10 mouse cellular contexts compared by ENCODE assay signal in the genomic region with DNA sequence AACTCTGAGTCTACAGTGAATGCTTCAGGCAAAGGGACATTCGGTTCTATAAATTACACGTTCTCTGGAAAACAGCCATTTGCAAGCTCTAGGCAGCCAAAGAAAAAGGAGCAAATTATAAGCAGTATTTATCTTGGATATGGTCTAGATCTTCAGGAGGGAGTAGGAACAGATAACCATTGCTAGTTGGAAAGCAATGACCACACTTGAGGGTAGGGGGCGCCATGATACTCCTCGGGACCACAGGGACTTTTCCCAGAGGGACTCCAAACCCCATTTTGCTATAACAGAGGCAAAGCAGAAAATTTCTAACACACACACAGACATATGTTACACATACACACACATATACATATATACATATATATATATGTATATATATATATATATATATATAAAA. TPM values are rescaled to one million over a fixed set of nuclear protein-coding genes. Genes with fewer than 3 reads are reported as not detected.
A peak's percentile ranks its signal among the peaks of the same experiment; 100 is the strongest.
DNase-seq lines count a peak whose midpoint lies in the region; ATAC-seq and TF ChIP-seq lines count a peak whose summit lies in the region.
"Had no signal": no experiment of that assay in that cellular context is flagged by ENCODE, and none has a peak within 500 bp of the region (broad histone marks: within the 10 kb centered on the region; RNA-seq: fewer than 3 reads in every experiment).

No protein-coding gene starts in this region.

- H3K27me3 ChIP-seq in hindbrain, embryonic 14.5 days (ENCODE audit: control insufficient read depth, insufficient read depth, low read length), result peaks cover 16% of the 10 kb centered on the region; the same call in 1 of the 2 replicates
- peaks cover 35% of the 10 kb centered on the region for H3K27me3 ChIP-seq in hindbrain, embryonic 13.5 days
- H3K27me3 ChIP-seq in intestine, postnatal 0 days (replicated peaks; ENCODE audit: control insufficient read depth, insufficient read depth, low read length), result no peaks in the 10 kb centered on the region

- no peaks in the 10 kb centered on the region for H3K9me3 ChIP-seq in hindbrain, embryonic 14.5 days (ENCODE audit: control insufficient read depth, low read length)
- no peaks in the 10 kb centered on the region for H3K9me3 ChIP-seq in hindbrain, embryonic 13.5 days
- H3K9me3 ChIP-seq in intestine, postnatal 0 days (ENCODE audit: control insufficient read depth), result no peaks in the 10 kb centered on the region
- H3K9me3 ChIP-seq: embryonic facial prominence, embryonic 12.5 days had no signal

- peaks cover 30% of the 10 kb centered on the region for H3K4me1 ChIP-seq in hindbrain, embryonic 14.5 days (replicated peaks; ENCODE audit: control insufficient read depth, insufficient read depth, low read length)
- H3K4me1 ChIP-seq in hindbrain, embryonic 13.5 days (replicated peaks), result peaks cover 60% of the 10 kb centered on the region
- H3K4me1 ChIP-seq in intestine, postnatal 0 days (replicated peaks; ENCODE audit: control insufficient read depth, insufficient read depth, low read length), result peaks cover 6% of the 10 kb centered on the region; the same call in 1 of the 2 replicates

- H3K4me3 ChIP-seq in hindbrain, embryonic 14.5 days (replicated peaks; ENCODE audit: low read length), result no peak overlapping the region
- H3K4me3 ChIP-seq in hindbrain, embryonic 13.5 days, result no peak overlapping the region
- H3K4me3 ChIP-seq in intestine, postnatal 0 days (ENCODE audit: low read depth, low read length), result peak overlapping the region; percentile 7
- H3K4me3 ChIP-seq: embryonic facial prominence, embryonic 12.5 days had no signal

- no peak overlapping the region for H3K9ac ChIP-seq in hindbrain, embryonic 14.5 days
- H3K9ac ChIP-seq in hindbrain, embryonic 13.5 days, result no peak overlapping the region
- no peak overlapping the region for H3K9ac ChIP-seq in intestine, postnatal 0 days (ENCODE audit: low read depth, low read length)
- H3K9ac ChIP-seq: embryonic facial prominence, embryonic 12.5 days had no signal

- peak; percentile 48 for DNase-seq in hindbrain, embryonic 14.5 days (ENCODE audit: low spot score)
- DNase-seq in B cell, adult 2 months, result peak; percentile 15 to 25
- DNase-seq in MN1 (ENCODE audit: low spot score), result peak; percentile 45
- DNase-seq in retina, embryonic 14.5 days (ENCODE audit: low spot score), result peak; percentile 58
- DNase-seq in urinary bladder, postnatal 10 days (ENCODE audit: low spot score), result no peak
- DNase-seq in T-cell, adult 2 months (ENCODE audit: low spot score), result no peak

- TF ChIP-seq CTCF in intestine, postnatal 0 days (IDR thresholded peaks at IDR 0.05; ENCODE audit: low read depth), result peak; percentile 78

- no peak overlapping the region for H3K27ac ChIP-seq in hindbrain, embryonic 14.5 days
- H3K27ac ChIP-seq in hindbrain, embryonic 13.5 days, result no peak overlapping the region
- H3K27ac ChIP-seq in intestine, postnatal 0 days (ENCODE audit: low read depth, low read length), result no peak overlapping the region
- H3K27ac ChIP-seq: embryonic facial prominence, embryonic 12.5 days; macrophage had no signal

- no peaks in the 10 kb centered on the region for H3K36me3 ChIP-seq in hindbrain, embryonic 14.5 days (replicated peaks; ENCODE audit: control insufficient read depth, insufficient read depth)
- no peaks in the 10 kb centered on the region for H3K36me3 ChIP-seq in hindbrain, embryonic 13.5 days
- H3K36me3 ChIP-seq in intestine, postnatal 0 days (ENCODE audit: control insufficient read depth, insufficient read depth), result no peaks in the 10 kb centered on the region
- H3K36me3 ChIP-seq: embryonic facial prominence, embryonic 12.5 days had no signal

- ATAC-seq in hindbrain, embryonic 14.5 days (ENCODE audit: low FRiP score), result no peak
- no peak for ATAC-seq in hindbrain, embryonic 13.5 days (ENCODE audit: low FRiP score)
- no peak for ATAC-seq in intestine, postnatal 0 days

- H3K4me2 ChIP-seq in hindbrain, embryonic 14.5 days (replicated peaks), result peak overlapping the region; percentile 1; the same call in 1 of the 2 replicates
- no peak overlapping the region for H3K4me2 ChIP-seq in hindbrain, embryonic 13.5 days
- peak overlapping the region; percentile 93 for H3K4me2 ChIP-seq in intestine, postnatal 0 days (replicated peaks; ENCODE audit: low read depth)
- H3K4me2 ChIP-seq: embryonic facial prominence, embryonic 12.5 days had no signal

- 29% methylated on average over 4 of the region's 4 CpGs for WGBS in hindbrain, embryonic 14.5 days
- WGBS in hindbrain, embryonic 13.5 days, result 38% methylated on average over 4 of the region's 4 CpGs
- 16% methylated on average over 4 of the region's 4 CpGs for WGBS in intestine, postnatal 0 days

RNA-seq across cellular contexts. Expression of gene Egln3, which starts 3.5 kb away (rescaled TPM):
- polyA plus RNA-seq in hindbrain, embryonic 14.5 days (2014; fragmentation: Nextera tagmentation; extraction: Ambion mirVana), result 6.5 and 6.9 TPM in 2 replicates
- polyA plus RNA-seq in hindbrain, embryonic 13.5 days (2015; fragmentation: Nextera tagmentation; extraction: Ambion mirVana), result 4.7 and 5.8 TPM in 2 replicates
- polyA plus RNA-seq in intestine, postnatal 0 days (2015; fragmentation: Nextera tagmentation; extraction: Ambion mirVana), result 39.2 and 41.9 TPM in 2 replicates

Comparison
In these comparisons a context has a peak if more than half of its experiments do, and no peak if none do; other contexts are left out.
1. DNase-seq: peak in hindbrain, embryonic 14.5 days (single experiment), B cell, adult 2 months (2 of 2), MN1 (single experiment) and retina, embryonic 14.5 days (single experiment); none in urinary bladder, postnatal 10 days (single experiment) and T-cell, adult 2 months (single experiment).